Mouse (Mus musculus) layer of hippocampus, adult 18-20 months (tissue): ENCODE data around the gene Olfr548-ps1. TPM values are rescaled to one million over a fixed set of nuclear protein-coding genes. Genes with fewer than 3 reads are reported as not detected.

Experiments used
- DNase-seq, 2 experiments: peaks; one replicate each; pipeline ENCODE4 v3.0.0; 2022; ENCODE audit warnings: low spot score in 2 of 2
- total RNA-seq, 2 experiments: library from RNA; stranded (reverse); gene quantifications; 2 replicates each; pipeline ENCODE4 v1.2.3; 2021

Olfr548-ps1 gene
- total RNA-seq, 2 experiments from 2014 or later = not detected

- no peak for DNase-seq
Observed at GRCm38 (mm10) chr7:102573174-102573830, 32.6 kb downstream of the Olfr548-ps1 start.

- no peak for DNase-seq
Observed at GRCm38 (mm10) chr7:102575998-102576397, 35.3 kb downstream of the Olfr548-ps1 start.

GRCm38 (mm10) chr7:102591786-102592185 is 51.1 kb downstream of the Olfr548-ps1 start, which contains the start of gene Olfr551:
Gene Olfr551, minus strand, starts transcription at chr7:102591886.
- DNase-seq = no peak

Other genes starting within 250 kb of the Olfr548-ps1 start
- 10 to 100 TPM in 1 of 2 experiments, 1 to 10 TPM in 1; 9.4 to 11.4 TPM for gene Rrm1, start 99.2 kb upstream of the Olfr548-ps1 start, total RNA-seq
- not detected for gene Olfr543, start 59.2 kb upstream of the Olfr548-ps1 start, total RNA-seq
- not detected for gene Olfr544, start 52.6 kb upstream of the Olfr548-ps1 start, total RNA-seq
- not detected for gene Olfr545, start 41.3 kb upstream of the Olfr548-ps1 start, total RNA-seq
- not detected for gene Olfr547, start 6.1 kb upstream of the Olfr548-ps1 start, total RNA-seq
- gene Olfr549, start 9.0 kb downstream of the Olfr548-ps1 start, total RNA-seq = not detected
- gene Trim21, start 24.6 kb downstream of the Olfr548-ps1 start, total RNA-seq = 1 to 10 TPM; 3.3 to 4.0 TPM
- 1 to 10 TPM; 2.4 to 2.8 TPM for gene Olfr550, start 30.5 kb downstream of the Olfr548-ps1 start, total RNA-seq
- gene Olfr551, start 51.0 kb downstream of the Olfr548-ps1 start, total RNA-seq = not detected
- gene Olfr552, start 56.9 kb downstream of the Olfr548-ps1 start, total RNA-seq = under 1 TPM; 0.07 to 0.08 TPM
- not detected for gene Olfr553, start 77.3 kb downstream of the Olfr548-ps1 start, total RNA-seq
- under 1 TPM in 1 of 2 experiments, not detected in 1; 0.23 TPM for gene Olfr554, start 97.5 kb downstream of the Olfr548-ps1 start, total RNA-seq
- not detected for gene Olfr555, start 117.9 kb downstream of the Olfr548-ps1 start, total RNA-seq
- gene Olfr556, start 124.0 kb downstream of the Olfr548-ps1 start, total RNA-seq = not detected
- gene Trim68, start 146.4 kb downstream of the Olfr548-ps1 start, total RNA-seq = 1 to 10 TPM; 5.2 to 6.4 TPM
- gene Olfr557, start 155.0 kb downstream of the Olfr548-ps1 start, total RNA-seq = under 1 TPM in 1 of 2 experiments, not detected in 1; 0.20 TPM
- under 1 TPM; 0.30 to 0.32 TPM for gene Olfr558, start 161.3 kb downstream of the Olfr548-ps1 start, total RNA-seq
- not detected for gene Olfr33, start 178.2 kb downstream of the Olfr548-ps1 start, total RNA-seq
- not detected for gene Olfr559, start 186.6 kb downstream of the Olfr548-ps1 start, total RNA-seq
- gene Olfr560, start 218.5 kb downstream of the Olfr548-ps1 start, total RNA-seq = not detected
- gene Olfr78, start 218.6 kb downstream of the Olfr548-ps1 start, total RNA-seq = under 1 TPM; 0.10 to 0.12 TPM
- under 1 TPM in 1 of 2 experiments, not detected in 1; 0.13 TPM for gene Olfr561, start 230.3 kb downstream of the Olfr548-ps1 start, total RNA-seq